Mouse (Mus musculus) liver, embryonic 11.5 days (tissue): ENCODE results near the gene Tmem104. TPM values are rescaled to one million over a fixed set of nuclear protein-coding genes. Genes with fewer than 3 reads are reported as not detected.

Experiments
- ATAC-seq: fragments of 200-750 bp; cut with Nextera tagmentation; replicated peaks from 2 replicates; pipeline ENCODE4 v1.8.0; 2017; ENCODE audit warnings: moderate number of reproducible peaks, mild to moderate bottlenecking, moderate TSS enrichment, moderate library complexity; ENCODE audit not compliant: low FRiP score
- DNase-seq: peaks from one replicate; pipeline ENCODE4 v3.0.0-alpha.2; 2017; ENCODE audit warnings: low spot score
- H3K27ac ChIP-seq: fragments of 300-500 bp; sonication (generic); 2 replicates; pipeline ENCODE4 v1.5.1; 2014; ENCODE audit warnings: mild to moderate bottlenecking, low read depth, low read length, control low read depth
- H3K27me3 ChIP-seq: fragments of 300-500 bp; sonication (generic); replicated peaks from 2 replicates; pipeline ENCODE4 v1.6.1; 2014; ENCODE audit warnings: low read length, mixed read lengths; ENCODE audit not compliant: control insufficient read depth, insufficient read depth
- H3K36me3 ChIP-seq: fragments of 300-500 bp; sonication (generic); 2 replicates; pipeline ENCODE4 v1.6.1; 2014; ENCODE audit warnings: mild to moderate bottlenecking, low read length, moderate library complexity, mixed read lengths; ENCODE audit not compliant: control insufficient read depth, insufficient read depth
- H3K4me1 ChIP-seq: fragments of 300-500 bp; sonication (generic); replicated peaks from 2 replicates; pipeline ENCODE4 v1.6.1; 2014; ENCODE audit warnings: low read length, mixed read lengths; ENCODE audit not compliant: control insufficient read depth, insufficient read depth
- H3K4me2 ChIP-seq: fragments of 300-500 bp; sonication (generic); 2 replicates; pipeline ENCODE4 v1.6.1; 2014; ENCODE audit warnings: mild to moderate bottlenecking, control low read depth, moderate library complexity
- H3K4me3 ChIP-seq: fragments of 300-500 bp; sonication (generic); 2 replicates; pipeline ENCODE4 v1.5.1; 2014; ENCODE audit warnings: low read depth, low read length, control low read depth
- H3K9ac ChIP-seq: fragments of 300-500 bp; sonication (generic); 2 replicates; pipeline ENCODE4 v1.6.1; 2014; ENCODE audit warnings: low read depth, low read length, control low read depth
- H3K9me3 ChIP-seq: fragments of 300-500 bp; sonication (generic); 2 replicates; pipeline ENCODE4 v1.6.1; 2016; ENCODE audit warnings: low read length, inconsistent platforms, mixed read lengths; ENCODE audit not compliant: control insufficient read depth
- WGBS: fragments of 180-500 bp; shearing (Covaris S2); extraction: QIAGEN DNeasy Blood & Tissue Kit; methylation state at CpG from one replicate; pipeline ENCODE4 v1.1.7; 2014; 5-methylcytosine and 5-hydroxymethylcytosine counted together
- polyA plus RNA-seq: library from polyadenylated mRNA; unstranded; fragments of >200 nt; fragmentation: Nextera tagmentation; extraction: Ambion mirVana; gene quantifications from 2 replicates; pipeline ENCODE4 v1.2.1, GENCODE M21; 2014

Tmem104 gene
- polyA plus RNA-seq, 1 experiment from 2014 or later, result 10.8 TPM

DNA sequence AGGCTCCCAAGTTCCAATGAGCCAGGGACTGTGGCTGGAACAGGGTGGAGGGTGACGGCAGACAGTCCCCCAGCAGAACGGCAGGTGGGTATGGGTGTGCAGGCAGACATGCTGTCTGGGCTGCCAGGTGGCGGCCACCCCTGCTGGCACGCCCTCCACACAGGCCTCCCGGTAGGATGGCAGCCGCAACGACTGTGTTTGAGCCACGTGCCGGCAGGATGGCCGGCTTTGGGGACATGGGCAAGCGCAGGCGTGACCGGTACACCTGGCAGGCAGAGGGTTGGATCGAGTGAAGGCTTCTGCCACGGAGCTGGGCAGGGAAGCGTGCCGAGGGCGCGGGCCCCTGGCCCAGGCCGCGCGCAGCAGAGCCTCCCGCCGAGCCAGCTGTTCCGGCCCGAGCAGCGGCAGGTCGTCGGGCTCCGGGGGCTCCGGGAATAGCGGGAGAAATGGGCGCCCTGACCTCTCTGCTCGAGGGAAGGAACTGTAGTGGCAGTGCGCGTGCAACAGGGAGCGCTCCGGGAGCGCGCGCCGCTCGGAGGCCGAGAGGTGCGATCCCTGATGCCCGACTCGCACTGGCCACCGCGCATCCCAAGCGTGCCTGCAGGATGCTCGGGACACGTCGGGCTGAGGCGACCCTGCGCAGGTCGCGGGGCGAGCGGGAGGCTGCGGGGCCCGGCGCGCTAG, 62.6 kb downstream of the Tmem104 start:
- H3K9me3 ChIP-seq, result no peaks in the 10 kb centered on the region
- 4% methylated on average over 63 of the region's 63 CpGs for WGBS
- H3K9ac ChIP-seq, result no peak overlapping the region
- H3K27me3 ChIP-seq, result peaks cover 81% of the 10 kb centered on the region
- ATAC-seq, result no peak
- H3K36me3 ChIP-seq, result no peaks in the 10 kb centered on the region
- H3K27ac ChIP-seq, result no peak overlapping the region
- peak overlapping the region; percentile 67 for H3K4me2 ChIP-seq
- H3K4me3 ChIP-seq, result peak overlapping the region; percentile 46
- DNase-seq, result no peak
- H3K4me1 ChIP-seq, result peaks cover 13% of the 10 kb centered on the region

DNA sequence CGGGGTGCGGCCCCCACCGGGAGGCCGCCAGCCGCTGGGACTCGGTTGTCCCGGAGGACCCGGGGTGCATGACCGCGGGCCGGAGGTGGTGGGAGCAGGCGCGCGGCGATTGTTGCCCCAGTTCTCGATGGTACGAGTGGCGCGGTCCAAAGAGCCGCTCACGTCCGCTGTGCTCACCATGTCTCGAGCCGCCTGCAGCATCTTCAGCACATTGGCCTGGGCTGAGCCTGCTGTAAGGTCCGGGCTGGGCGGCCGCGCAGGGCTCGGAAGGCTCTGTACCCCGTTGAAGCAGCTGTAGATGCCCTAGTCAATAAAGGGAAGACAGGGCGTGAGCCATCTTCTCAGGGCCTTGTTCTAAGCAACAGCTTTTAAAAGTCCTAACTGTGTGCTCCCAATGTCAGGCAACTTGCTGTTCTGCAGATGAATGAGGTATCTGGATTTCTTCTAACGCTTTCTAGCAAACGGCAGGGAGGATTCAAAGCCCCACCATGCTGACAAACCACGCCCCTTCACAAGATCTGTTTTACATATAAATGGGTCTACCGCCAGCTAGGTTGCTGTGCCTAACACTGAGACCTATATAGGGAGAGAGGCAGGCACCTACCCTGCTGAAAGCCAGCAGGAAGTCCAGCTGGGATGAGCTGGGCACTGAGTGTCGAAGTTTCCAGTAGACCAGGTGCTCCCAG, 63.3 kb downstream of the Tmem104 start:
- Histone ChIP-seq H3K9me3 (no peaks in the 10 kb centered on the region), H3K36me3 (no peaks in the 10 kb centered on the region), H3K27me3 (peaks cover 88% of the 10 kb centered on the region), H3K4me2 (peak overlapping the region; percentile 67), H3K4me1 (peaks cover 12% of the 10 kb centered on the region), H3K9ac (no peak overlapping the region), H3K4me3 (peak overlapping the region; percentile 46), H3K27ac (no peak overlapping the region)
- ATAC-seq, result no peak
- 4% methylated on average over 31 of the region's 36 CpGs for WGBS
- DNase-seq, result no peak

DNA sequence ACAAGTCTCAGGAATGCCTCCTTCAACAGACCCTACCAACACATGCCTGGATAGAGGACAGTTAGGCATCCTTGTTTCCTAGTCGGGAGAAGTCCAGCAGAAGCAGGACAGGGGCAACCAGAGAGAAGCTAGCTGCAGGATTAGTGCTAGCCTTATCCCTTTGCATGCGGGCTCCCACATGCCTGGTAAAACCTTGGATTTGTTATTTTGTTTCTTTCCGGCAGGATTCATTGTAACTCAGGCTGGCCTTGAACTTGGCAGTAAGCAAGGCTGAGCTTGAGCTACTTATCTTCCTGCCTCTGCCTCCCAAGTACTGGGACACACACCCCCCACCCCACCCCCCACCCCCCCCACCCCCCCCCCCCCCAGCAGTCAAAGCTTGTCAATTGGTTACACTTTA, 64.0 kb downstream of the Tmem104 start:
- Histone ChIP-seq H3K27me3 (peaks cover 91% of the 10 kb centered on the region), H3K4me1 (peaks cover 12% of the 10 kb centered on the region)
- ATAC-seq, result no peak

DNA sequence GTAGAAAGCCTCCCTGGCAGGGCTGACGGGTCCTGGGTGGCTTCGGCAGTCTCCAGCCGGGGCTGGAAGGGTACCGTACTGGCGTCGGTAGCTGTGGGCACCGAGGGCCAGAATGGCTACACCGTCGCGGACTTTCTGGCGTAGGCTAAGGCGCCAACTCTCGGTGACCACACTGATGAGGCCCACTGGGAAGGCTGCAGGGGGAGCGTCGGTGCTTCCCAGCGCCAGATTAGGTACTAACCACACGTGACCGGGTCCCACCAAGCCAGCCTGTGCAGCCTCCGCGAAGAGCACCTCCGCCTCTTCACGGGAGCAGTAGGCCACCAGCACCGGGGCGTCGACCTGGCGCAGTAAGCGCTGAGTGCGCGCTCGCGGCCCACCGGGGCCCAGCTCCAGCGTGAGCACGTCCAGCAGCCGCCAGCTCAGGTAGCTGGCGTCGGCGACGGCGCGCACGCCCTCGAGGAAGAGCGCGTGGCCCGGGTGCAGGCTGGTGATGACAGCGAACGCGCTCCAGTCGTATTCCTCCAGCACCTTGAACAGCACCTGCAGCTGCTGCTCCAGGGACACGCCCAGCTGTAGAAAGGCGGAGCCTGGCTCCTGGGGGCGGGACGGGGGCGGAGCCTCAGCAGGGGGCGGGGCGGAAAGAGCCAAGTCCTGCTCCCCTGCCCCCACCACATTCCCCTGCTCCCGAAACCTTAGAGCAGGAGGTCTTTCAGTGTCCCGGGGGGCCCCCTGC, 70.7 kb downstream of the Tmem104 start:
- no peaks in the 10 kb centered on the region for H3K9me3 ChIP-seq
- peaks cover 94% of the 10 kb centered on the region for H3K27me3 ChIP-seq
- H3K4me1 ChIP-seq, result peaks cover 7% of the 10 kb centered on the region
- ATAC-seq, result no peak; the same call in 1 of the 2 replicates
- WGBS, result 17% methylated on average over 59 of the region's 59 CpGs
- H3K9ac ChIP-seq, result no peak overlapping the region
- H3K4me2 ChIP-seq, result peak overlapping the region; percentile 45; the same call in 1 of the 2 replicates
- H3K36me3 ChIP-seq, result no peaks in the 10 kb centered on the region
- no peak for DNase-seq
- H3K4me3 ChIP-seq, result no peak overlapping the region; the same call in 1 of the 2 replicates
- no peak overlapping the region for H3K27ac ChIP-seq

More for the DNA sequence above, 64.0 kb downstream of the Tmem104 start:
- Histone ChIP-seq H3K4me3 (no peak overlapping the region), H3K9ac (no peak overlapping the region), H3K9me3 (no peaks in the 10 kb centered on the region), H3K27ac (no peak overlapping the region), H3K36me3 (no peaks in the 10 kb centered on the region), H3K4me2 (no peak overlapping the region)
- WGBS, result 54% methylated on average over 3 of the region's 3 CpGs
- DNase-seq, result no peak

DNA sequence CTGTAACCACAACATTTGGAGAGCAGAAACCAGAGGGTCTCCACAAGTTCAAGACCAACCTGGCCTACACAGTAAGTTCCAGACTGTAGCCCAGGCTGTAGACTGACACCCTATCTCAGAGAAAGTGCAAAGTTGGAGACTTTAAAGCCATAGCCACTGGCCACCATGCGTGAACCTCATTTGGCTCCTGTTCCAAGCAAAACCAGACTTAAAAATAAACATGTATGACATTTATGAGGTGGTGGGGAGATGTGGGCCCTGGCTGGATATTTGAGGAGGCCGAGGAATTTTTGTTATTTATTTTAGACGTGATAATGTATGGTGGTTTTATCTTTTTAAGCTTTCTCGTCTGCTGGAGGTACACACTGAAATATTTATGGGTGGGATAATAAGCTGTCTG, 71.8 kb downstream of the Tmem104 start:
- ATAC-seq, result no peak
- peaks cover 91% of the 10 kb centered on the region for H3K27me3 ChIP-seq
- no peaks in the 10 kb centered on the region for H3K9me3 ChIP-seq

DNA sequence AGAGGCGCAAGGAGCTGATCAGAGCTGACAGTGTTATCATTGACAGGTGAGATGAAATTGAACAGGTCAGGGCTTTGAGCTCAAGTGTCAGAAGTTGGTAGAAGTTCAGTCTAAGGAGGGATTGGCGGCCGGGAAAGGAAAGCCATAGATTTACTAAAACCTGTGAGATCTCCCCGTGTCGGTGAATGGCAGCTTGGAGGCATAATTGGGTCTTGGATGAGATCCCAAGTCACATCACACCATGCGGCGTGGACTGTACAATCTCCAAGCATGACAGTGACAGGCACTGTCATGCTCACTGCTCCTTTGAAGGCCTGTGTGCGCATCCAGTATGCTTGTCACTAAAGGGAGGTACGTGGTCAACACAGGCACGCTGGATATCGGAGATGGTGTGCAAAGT, 75.7 kb downstream of the Tmem104 start:
- Histone ChIP-seq H3K27me3 (peaks cover 96% of the 10 kb centered on the region), H3K4me3 (no peak overlapping the region), H3K9me3 (no peaks in the 10 kb centered on the region), H3K27ac (no peak overlapping the region), H3K36me3 (no peaks in the 10 kb centered on the region), H3K4me2 (no peak overlapping the region), H3K4me1 (peaks cover 6% of the 10 kb centered on the region), H3K9ac (no peak overlapping the region)
- 74% methylated on average over 11 of the region's 11 CpGs for WGBS
- no peak for ATAC-seq
- no peak for DNase-seq

More for the DNA sequence above, 71.8 kb downstream of the Tmem104 start:
- H3K27ac ChIP-seq, result no peak overlapping the region
- no peak overlapping the region for H3K9ac ChIP-seq
- H3K36me3 ChIP-seq, result no peaks in the 10 kb centered on the region
- no peak overlapping the region for H3K4me3 ChIP-seq
- peaks cover 7% of the 10 kb centered on the region for H3K4me1 ChIP-seq
- WGBS, result 53% methylated on average over 4 of the region's 4 CpGs
- DNase-seq, result no peak
- no peak overlapping the region for H3K4me2 ChIP-seq

DNA sequence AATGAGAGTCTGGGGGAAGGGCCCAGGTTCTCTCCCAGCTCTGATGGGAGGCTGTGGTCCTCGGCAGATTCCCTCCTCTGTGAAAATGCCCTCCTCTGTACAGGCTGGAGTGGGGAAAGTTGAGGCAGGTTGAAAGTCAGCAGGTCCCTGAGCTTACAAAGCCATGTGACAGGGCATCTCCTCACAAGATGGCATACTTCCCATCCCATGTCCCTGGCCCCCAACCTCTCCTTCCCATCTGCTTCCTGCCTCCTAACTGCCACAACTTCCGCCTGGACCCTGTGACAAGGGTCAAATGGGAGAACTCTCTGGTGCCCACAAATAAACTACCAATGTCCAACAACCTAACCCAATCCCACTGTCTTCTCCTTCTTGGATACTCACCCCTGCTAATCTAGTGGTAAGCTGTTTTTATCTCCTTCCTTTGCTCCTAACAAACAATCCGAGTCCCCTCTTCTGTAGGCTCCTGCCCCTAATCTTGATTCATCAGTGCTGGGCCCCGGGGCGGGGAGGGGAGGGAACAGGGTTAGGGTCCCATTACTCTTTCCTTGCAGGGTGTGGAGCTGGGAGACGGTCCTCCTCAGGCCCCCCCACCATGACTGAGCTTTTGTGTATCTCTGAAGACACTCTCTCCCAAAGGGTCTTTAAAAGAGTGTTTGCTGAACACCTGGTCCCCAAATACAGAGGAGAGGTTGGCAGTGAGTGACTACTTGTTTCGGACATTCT, 77.0 kb downstream of the Tmem104 start:
- no peak for ATAC-seq
- Histone ChIP-seq H3K4me3 (no peak overlapping the region), H3K4me1 (peaks cover 4% of the 10 kb centered on the region; the same call in 1 of the 2 replicates), H3K27me3 (peaks cover 89% of the 10 kb centered on the region), H3K36me3 (no peaks in the 10 kb centered on the region; the same call in 1 of the 2 replicates), H3K9ac (no peak overlapping the region), H3K9me3 (no peaks in the 10 kb centered on the region), H3K27ac (no peak overlapping the region), H3K4me2 (no peak overlapping the region)
- WGBS, result 47% methylated on average over 7 of the region's 7 CpGs
- no peak for DNase-seq
